Mouse (Mus musculus) liver, adult 2 months (tissue): ENCODE results near the gene Tmem204.

Experiments used
- CTCF ChIP-seq: fragments of 200-500 bp; IDR thresholded peaks from 2 replicates; pipeline ENCODE4 v1.5.1; 2011; ENCODE audit warnings: low read depth, low read length, control low read depth
- POLR2A ChIP-seq: fragments of 200-500 bp; IDR thresholded peaks from 2 replicates; pipeline ENCODE4 v1.6.1; 2011; ENCODE audit warnings: low read length, control low read depth; ENCODE audit not compliant: insufficient read depth; ENCODE audit errors: extremely low read depth

- TF ChIP-seq POLR2A: no peak
- TF ChIP-seq CTCF: no peak
These were observed 27.8 kb upstream of the Tmem204 start for GRCm38 (mm10) chr17:25111220-25111619.
